Mouse (Mus musculus) liver, postnatal 0 days (tissue): ENCODE data around the gene Map4k1.

ENCODE experiments used
- CTCF ChIP-seq: sonication (generic); IDR thresholded peaks from 2 replicates; pipeline ENCODE4 v1.5.1; 2016; ENCODE audit warnings: antibody characterized with exemption, low read depth
- EP300 ChIP-seq: IDR thresholded peaks from 2 replicates; pipeline ENCODE4 v1.6.1; 2016; ENCODE audit warnings: antibody characterized with exemption, low read depth, mild to moderate bottlenecking

DNA sequence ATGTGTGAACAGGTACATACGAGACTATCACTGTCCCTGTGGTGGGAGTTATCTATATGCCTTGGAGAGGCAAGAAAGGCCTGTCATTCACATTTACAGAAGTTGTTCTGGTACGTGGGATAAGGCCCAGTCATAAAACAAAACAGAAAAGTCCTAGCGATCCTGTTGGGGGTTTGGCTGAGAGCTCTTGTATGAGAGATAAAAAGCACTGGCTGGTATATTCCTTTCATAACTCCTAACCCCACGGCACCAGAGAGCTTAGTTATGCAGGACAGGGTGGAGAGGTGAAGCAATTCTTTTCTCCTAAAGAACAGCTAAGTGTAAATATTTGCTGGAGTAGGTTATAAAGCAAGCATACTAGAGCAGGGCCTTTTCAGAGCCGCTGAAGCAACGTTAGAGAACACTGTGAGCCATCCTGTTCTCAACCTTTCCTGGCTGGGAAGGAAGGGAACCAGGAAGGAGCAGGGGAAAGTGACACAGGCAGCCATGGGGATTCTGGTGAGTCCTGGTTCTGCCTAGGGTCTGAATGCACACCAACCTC, 22.3 kb upstream of the Map4k1 start:
- TF ChIP-seq CTCF (no peak), EP300 (peak; percentile 55; the same call in 1 of the 2 replicates)
